8 mouse cellular contexts compared by ENCODE assay signal in genomic region chr3:134236414-134237112, GRCm38 (mm10). TPM values are rescaled to one million over a fixed set of nuclear protein-coding genes. Genes with fewer than 3 reads are reported as not detected.
DNase-seq lines count a peak whose midpoint lies in the region; ATAC-seq and TF ChIP-seq lines count a peak whose summit lies in the region.

Gene Cxxc4, plus strand, starts transcription at chr3:134236484.

- no peaks in the 10 kb centered on the region for H3K27me3 ChIP-seq in forebrain, embryonic 14.5 days (replicated peaks; ENCODE audit: control insufficient read depth, insufficient read depth, low read length)

- H3K4me3 ChIP-seq in ES-E14 (ENCODE audit: insufficient read depth in 1 of 2, low read depth in 1 of 2, low read length in 2 of 2, poor library complexity in 1 of 2, severe bottlenecking in 1 of 2) = peak within 1 kb of the TSS; percentile 65
- H3K4me3 ChIP-seq in forebrain, embryonic 14.5 days (ENCODE audit: low read depth, low read length) = peak within 1 kb of the TSS; percentile 69
- peak within 1 kb of the TSS; percentile 69 for H3K4me3 ChIP-seq in olfactory bulb, adult 2 months (ENCODE audit: insufficient read depth, low read depth, low read length)

- no peak for TF ChIP-seq CTCF in olfactory bulb, adult 2 months (IDR thresholded peaks at IDR 0.05; ENCODE audit: insufficient read depth, low read depth, low read length)

- 0 out of 4 replicates have a peak, but pooled peaks cover 0 to 2% of the 10 kb centered on the region in 2 experiments for H3K4me1 ChIP-seq in ES-E14 (ENCODE audit: control insufficient read depth in 2 of 2, insufficient read depth in 2 of 2, low read length in 2 of 2, poor library complexity in 1 of 2)
- H3K4me1 ChIP-seq in forebrain, embryonic 14.5 days (ENCODE audit: control insufficient read depth, insufficient read depth, low read length) = peaks cover 2% of the 10 kb centered on the region; the same call in 1 of the 2 replicates
- H3K4me1 ChIP-seq in olfactory bulb, adult 2 months (ENCODE audit: control insufficient read depth, insufficient read depth, low read length) = no peaks in the 10 kb centered on the region

- peak within 1 kb of the TSS; percentile 15; the same call in 1 of the 2 replicates for H3K9ac ChIP-seq in ES-E14 (ENCODE audit: insufficient read depth, low read depth, low read length, poor library complexity, severe bottlenecking)
- peak within 1 kb of the TSS; percentile 88 for H3K9ac ChIP-seq in forebrain, embryonic 14.5 days (ENCODE audit: low read length)

- intact Hi-C loops in left cerebral cortex, postnatal 36 days (cut with DNase I) = loop anchor here (5.0 to 10.0 kb wide), 2 partner anchors 378 to 694 kb away; no protein-coding TSS in a partner anchor

- H3K36me3 ChIP-seq in ES-E14 (ENCODE audit: control insufficient read depth, insufficient read depth, low read length, poor library complexity, severe bottlenecking) = no peaks in the 10 kb centered on the region
- H3K36me3 ChIP-seq in forebrain, embryonic 14.5 days (ENCODE audit: control insufficient read depth, insufficient read depth, low read length) = no peaks in the 10 kb centered on the region

- peak within 1 kb of the TSS; percentile 86 for H3K4me2 ChIP-seq in forebrain, embryonic 14.5 days (ENCODE audit: low read length)

- peak; percentile 8 for DNase-seq in heart, adult 8-10 months (ENCODE audit: low spot score)
- no peak for DNase-seq in heart, postnatal 4 days
- DNase-seq in ES-E14 (ENCODE audit: low read depth, low spot score) = no peak
- DNase-seq in forebrain, embryonic 14.5 days (ENCODE audit: low spot score) = peak; percentile 88
- no peak for DNase-seq in left cerebral cortex, postnatal 36 days (ENCODE audit: low spot score in 2 of 2)
- DNase-seq in spleen, postnatal 4 days (ENCODE audit: low spot score in 2 of 2) = no peak
- no peak for DNase-seq in adrenal gland, postnatal 36 days

- no peak within 1 kb of the TSS for H3K27ac ChIP-seq in ES-E14 (ENCODE audit: insufficient read depth, low read depth, low read length, poor library complexity, severe bottlenecking)
- peak within 1 kb of the TSS; percentile 99 for H3K27ac ChIP-seq in forebrain, embryonic 14.5 days (ENCODE audit: low read depth, low read length)
- peak within 1 kb of the TSS; percentile 61 for H3K27ac ChIP-seq in olfactory bulb, adult 2 months (ENCODE audit: insufficient read depth, low read depth, low read length)

- ATAC-seq in forebrain, embryonic 14.5 days = peak; percentile 74

- TF ChIP-seq POLR2A in olfactory bulb, adult 2 months (IDR thresholded peaks at IDR 0.05; ENCODE audit: insufficient read depth, low read depth, low read length) = no peak

- H3K9me3 ChIP-seq in ES-E14 (ENCODE audit: control insufficient read depth, insufficient read depth, low read depth, low read length) = no peaks in the 10 kb centered on the region
- H3K9me3 ChIP-seq in forebrain, embryonic 14.5 days (replicated peaks; ENCODE audit: control insufficient read depth, low read length) = no peaks in the 10 kb centered on the region

- in situ Hi-C loops in ES-E14 (cut with MboI; ENCODE audit: low sequenced_read_pairs in 2 of 2, unreplicated experiment in 2 of 2) = no loop called here

- under 1% methylated on average over 13 of the region's 22 CpGs for WGBS in forebrain, embryonic 14.5 days
- WGBS in olfactory bulb, adult 2 months = 2% methylated on average over 18 of the region's 22 CpGs

TF ChIP-seq in ES-E14, 5 proteins besides CTCF, POLR2A, EP300 and RAD21:
- no peak for TF ChIP-seq HCFC1 (IDR thresholded peaks at IDR 0.05; ENCODE audit: borderline replicate concordance, insufficient read depth, low read length)
- TF ChIP-seq MAFK (IDR thresholded peaks at IDR 0.05; ENCODE audit: insufficient read depth, low read depth, low read length) = no peak
- TF ChIP-seq ZC3H11A (IDR thresholded peaks at IDR 0.05; ENCODE audit: borderline replicate concordance, low read depth, low read length) = no peak
- no peak for TF ChIP-seq CHD2 (IDR thresholded peaks at IDR 0.05; ENCODE audit: low read depth, low read length)
- TF ChIP-seq ZNF384 (IDR thresholded peaks at IDR 0.05; ENCODE audit: low read depth, low read length) = no peak
TF ChIP-seq in ES-E14: peak in this region for 0.

RNA-seq across cellular contexts. Expression of gene Cxxc4, which starts in this region (rescaled TPM):
- 1 to 10 TPM; 2.3 to 2.5 (median 2.3) TPM for total RNA-seq in heart, adult 8-10 months (2022)
- 1 to 10 TPM; 2.7 to 3.0 TPM for total RNA-seq in heart, postnatal 4 days (2021)
- 0.11 and 0.54 TPM in 2 replicates for total RNA-seq in ES-E14 (2012; rRNA removed)
- polyA plus RNA-seq in forebrain, embryonic 14.5 days (2014; fragmentation: Nextera tagmentation; extraction: Ambion mirVana) = 18.2 and 20.5 TPM in 2 replicates
- 10 to 100 TPM; 20.9 to 27.9 TPM for total RNA-seq in left cerebral cortex, postnatal 36 days (2021)
- not detected in 2 replicates for polyA plus RNA-seq in olfactory bulb, adult 2 months (2012; ENCODE audit: insufficient read depth, insufficient read length, low replicate concordance, missing spikeins)
- total RNA-seq in adrenal gland, postnatal 36 days (2021) = 1 to 10 TPM; 4.4 to 4.7 TPM

Comparison
In these comparisons a context has a peak if more than half of its experiments do, and no peak if none do; other contexts are left out.
1. DNase-seq: peak in heart, adult 8-10 months (single experiment) and forebrain, embryonic 14.5 days (single experiment); none in heart, postnatal 4 days (single experiment), ES-E14 (single experiment), left cerebral cortex, postnatal 36 days (0 of 2), spleen, postnatal 4 days (0 of 2) and adrenal gland, postnatal 36 days (0 of 2).
2. Peak in every context shown above with its lines, with median percentiles within 50 percentile points of each other: H3K4me3 ChIP-seq.